10 mouse cellular contexts compared by ENCODE assay signal in genomic region chr11:90259071-90259470, GRCm38 (mm10). TPM values are rescaled to one million over a fixed set of nuclear protein-coding genes. Genes with fewer than 3 reads are reported as not detected.
DNase-seq lines count a peak whose midpoint lies in the region; ATAC-seq lines count a peak whose summit lies in the region.
"Had no signal": no experiment of that assay in that cellular context is flagged by ENCODE, and none has a peak within 500 bp of the region (broad histone marks: within the 10 kb centered on the region; RNA-seq: fewer than 3 reads in every experiment).

No protein-coding gene starts in this region.

- DNase-seq in adrenal gland, postnatal 10 days = peak; percentile 48
- DNase-seq in adrenal gland, adult 18-20 months (ENCODE audit: low spot score in 2 of 2) = no peak
- peak; percentile 79 for DNase-seq in embryonic facial prominence, embryonic 14.5 days (ENCODE audit: low spot score)
- peak; percentile 65 for DNase-seq in lung, postnatal 10 days
- DNase-seq in hindbrain, embryonic 14.5 days (ENCODE audit: low spot score) = no peak
- DNase-seq in ovary, adult 18-20 months (ENCODE audit: low spot score) = no peak
- DNase-seq: cerebellum, postnatal 25 days; thymus, postnatal 36 days had no signal

- no peaks in the 10 kb centered on the region for H3K27me3 ChIP-seq in kidney, embryonic 16.5 days (ENCODE audit: insufficient read depth, low read length)
- no peaks in the 10 kb centered on the region for H3K27me3 ChIP-seq in kidney, embryonic 14.5 days (ENCODE audit: control insufficient read depth, insufficient read depth, low read length)
- H3K27me3 ChIP-seq in embryonic facial prominence, embryonic 14.5 days (replicated peaks; ENCODE audit: control insufficient read depth, insufficient read depth, low read length) = no peaks in the 10 kb centered on the region
- no peaks in the 10 kb centered on the region for H3K27me3 ChIP-seq in hindbrain, embryonic 14.5 days (ENCODE audit: control insufficient read depth, insufficient read depth, low read length)

- no peaks in the 10 kb centered on the region for H3K9me3 ChIP-seq in kidney, embryonic 16.5 days (ENCODE audit: low read length)
- no peaks in the 10 kb centered on the region for H3K9me3 ChIP-seq in kidney, embryonic 14.5 days (ENCODE audit: control insufficient read depth, low read length)
- no peaks in the 10 kb centered on the region for H3K9me3 ChIP-seq in embryonic facial prominence, embryonic 14.5 days (ENCODE audit: control insufficient read depth, low read length)
- no peaks in the 10 kb centered on the region for H3K9me3 ChIP-seq in hindbrain, embryonic 14.5 days (ENCODE audit: control insufficient read depth, low read length)

- H3K36me3 ChIP-seq in kidney, embryonic 16.5 days (ENCODE audit: insufficient read depth, low read length) = peaks cover 40% of the 10 kb centered on the region
- peaks cover 33% of the 10 kb centered on the region for H3K36me3 ChIP-seq in kidney, embryonic 14.5 days (ENCODE audit: control insufficient read depth, insufficient read depth, low read length)
- H3K36me3 ChIP-seq in embryonic facial prominence, embryonic 14.5 days (ENCODE audit: control insufficient read depth, insufficient read depth, low read length) = peaks cover 49% of the 10 kb centered on the region
- peaks cover 65% of the 10 kb centered on the region for H3K36me3 ChIP-seq in hindbrain, embryonic 14.5 days (replicated peaks; ENCODE audit: control insufficient read depth, insufficient read depth)

- ATAC-seq in kidney, embryonic 16.5 days (ENCODE audit: low FRiP score, low TSS enrichment) = peak; percentile 75
- no peak for ATAC-seq in kidney, embryonic 14.5 days (ENCODE audit: low FRiP score, low TSS enrichment)
- peak; percentile 59; the same call in 1 of the 2 replicates for ATAC-seq in embryonic facial prominence, embryonic 14.5 days (ENCODE audit: low read depth)
- no peak for ATAC-seq in hindbrain, embryonic 14.5 days (ENCODE audit: low FRiP score)

- no peak overlapping the region for H3K4me2 ChIP-seq in kidney, embryonic 16.5 days (replicated peaks; ENCODE audit: low read depth, low read length)
- no peak overlapping the region for H3K4me2 ChIP-seq in kidney, embryonic 14.5 days (replicated peaks; ENCODE audit: low read depth, low read length)
- H3K4me2 ChIP-seq in embryonic facial prominence, embryonic 14.5 days (ENCODE audit: low read depth, low read length) = no peak overlapping the region
- H3K4me2 ChIP-seq in hindbrain, embryonic 14.5 days (replicated peaks) = no peak overlapping the region

- H3K4me1 ChIP-seq in kidney, embryonic 16.5 days (ENCODE audit: insufficient read depth, low read length) = peaks cover 7% of the 10 kb centered on the region
- peaks cover 3% of the 10 kb centered on the region; the same call in 1 of the 2 replicates for H3K4me1 ChIP-seq in kidney, embryonic 14.5 days (ENCODE audit: control insufficient read depth, insufficient read depth, low read length)
- peaks cover 17% of the 10 kb centered on the region; the same call in 1 of the 2 replicates for H3K4me1 ChIP-seq in embryonic facial prominence, embryonic 14.5 days (ENCODE audit: control insufficient read depth, insufficient read depth, low read length)
- H3K4me1 ChIP-seq in hindbrain, embryonic 14.5 days (replicated peaks; ENCODE audit: control insufficient read depth, insufficient read depth, low read length) = no peaks in the 10 kb centered on the region; the same call in 1 of the 2 replicates

- WGBS in kidney, embryonic 16.5 days = 36% methylated on average over 4 of the region's 4 CpGs
- WGBS in kidney, embryonic 14.5 days = 47% methylated on average over 4 of the region's 4 CpGs
- 22% methylated on average over 4 of the region's 4 CpGs for WGBS in embryonic facial prominence, embryonic 14.5 days
- 73% methylated on average over 4 of the region's 4 CpGs for WGBS in hindbrain, embryonic 14.5 days

- no peak overlapping the region for H3K9ac ChIP-seq in kidney, embryonic 16.5 days (replicated peaks; ENCODE audit: low read length)
- no peak overlapping the region for H3K9ac ChIP-seq in kidney, embryonic 14.5 days (ENCODE audit: low read depth, low read length)
- H3K9ac ChIP-seq in embryonic facial prominence, embryonic 14.5 days (ENCODE audit: low read depth, low read length) = no peak overlapping the region
- no peak overlapping the region for H3K9ac ChIP-seq in hindbrain, embryonic 14.5 days

- no peak overlapping the region for H3K4me3 ChIP-seq in kidney, embryonic 16.5 days (ENCODE audit: low read length)
- H3K4me3 ChIP-seq in kidney, embryonic 14.5 days (ENCODE audit: low read length) = no peak overlapping the region
- no peak overlapping the region for H3K4me3 ChIP-seq in embryonic facial prominence, embryonic 14.5 days (ENCODE audit: low read depth, low read length)
- H3K4me3 ChIP-seq in hindbrain, embryonic 14.5 days (replicated peaks; ENCODE audit: low read length) = no peak overlapping the region

- 0 out of 2 replicates have a peak overlapping the region, but pooled peaks have one; percentile 3 for H3K27ac ChIP-seq in kidney, embryonic 16.5 days (ENCODE audit: low read length)
- H3K27ac ChIP-seq in kidney, embryonic 14.5 days (ENCODE audit: low read depth, low read length) = no peak overlapping the region
- no peak overlapping the region for H3K27ac ChIP-seq in embryonic facial prominence, embryonic 14.5 days (replicated peaks; ENCODE audit: low read depth, low read length)
- no peak overlapping the region for H3K27ac ChIP-seq in hindbrain, embryonic 14.5 days

RNA-seq across cellular contexts. Expression of gene Mmd, which starts 9.8 kb away (rescaled TPM):
- 10 to 100 TPM; 69.2 to 89.2 TPM for total RNA-seq in adrenal gland, postnatal 10 days (2021)
- 100 to 1,000 TPM in 1 of 2 experiments, 10 to 100 TPM in 1; 89.7 to 274 TPM for total RNA-seq in adrenal gland, adult 18-20 months (2021)
- 36.1 and 37.3 TPM in 2 replicates for polyA plus RNA-seq in kidney, embryonic 16.5 days (2015; fragmentation: Nextera tagmentation; extraction: Ambion mirVana)
- 25.5 and 25.6 TPM in 2 replicates for polyA plus RNA-seq in kidney, embryonic 14.5 days (2014; fragmentation: Nextera tagmentation; extraction: Ambion mirVana)
- 26.5 and 27.1 TPM in 2 replicates for polyA plus RNA-seq in embryonic facial prominence, embryonic 14.5 days (2014; fragmentation: Nextera tagmentation; extraction: Ambion mirVana)
- 88.3 and 97.8 TPM in 2 replicates for polyA plus RNA-seq in hindbrain, embryonic 14.5 days (2014; fragmentation: Nextera tagmentation; extraction: Ambion mirVana)

Comparison
In these comparisons a context has a peak if more than half of its experiments do, and no peak if none do; other contexts are left out.
1. DNase-seq: peak in adrenal gland, postnatal 10 days (single experiment), embryonic facial prominence, embryonic 14.5 days (single experiment) and lung, postnatal 10 days (single experiment); none in adrenal gland, adult 18-20 months (0 of 2), hindbrain, embryonic 14.5 days (single experiment) and ovary, adult 18-20 months (single experiment).
2. ATAC-seq: peak in kidney, embryonic 16.5 days (single experiment) and embryonic facial prominence, embryonic 14.5 days (single experiment); none in kidney, embryonic 14.5 days (single experiment) and hindbrain, embryonic 14.5 days (single experiment).